In genomic region chr2:109520471-109520870, GRCm38 (mm10) we compare ENCODE assay signal across 12 mouse cellular contexts.
"Had no signal": no experiment of that assay in that cellular context is flagged by ENCODE, and none has a peak within 500 bp of the region (broad histone marks: within the 10 kb centered on the region; RNA-seq: fewer than 3 reads in every experiment).

No protein-coding gene starts in this region.

- DNase-seq: left cerebral cortex, postnatal 4 days; liver; liver, embryonic 13.5 days; liver, postnatal 0 days; lung, adult 18-20 months; lung, adult 2 months; lung, embryonic 14.5 days; lung, postnatal 10 days; lung, postnatal 14 days; lung, postnatal 36 days; lung, postnatal 4 days; midbrain, embryonic 14.5 days had no signal
